Mouse (Mus musculus) cerebellum, adult 9-11 months (tissue): ENCODE measurements at regions not wholly inside any gene's neighbourhood (a gene's known extent, or its start where the extent isn't known, plus 50 kb on each side); places are given as distances from the start of the nearest gene placed in this dataset.
"Not testable (repeated sequence)": the region's sequence is repeated elsewhere in the genome, so short reads cannot be mapped to it uniquely, and the experiment has no call there.

Experiments
- DNase-seq: peaks from one replicate; pipeline ENCODE4 v3.0.0; 2022

DNA sequence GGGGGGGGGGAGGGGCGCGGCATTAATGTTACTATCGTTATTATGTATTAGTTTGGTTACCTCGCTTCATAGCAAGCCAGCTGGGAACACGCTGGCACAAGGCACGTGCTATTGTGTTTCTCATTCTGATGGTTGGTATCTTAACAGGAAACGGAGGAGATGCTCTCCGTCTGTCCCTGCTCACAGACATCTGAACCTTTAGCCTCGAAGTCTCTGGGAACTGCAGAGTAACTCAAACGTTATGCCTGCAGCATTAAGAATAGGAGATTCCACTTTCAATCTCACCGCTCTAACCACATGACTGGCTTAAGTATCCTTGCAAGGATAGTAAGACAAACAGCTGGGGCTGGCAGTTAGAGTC lies 80.0 kb downstream of the Nfkbiz start:
- no peak for DNase-seq

DNA sequence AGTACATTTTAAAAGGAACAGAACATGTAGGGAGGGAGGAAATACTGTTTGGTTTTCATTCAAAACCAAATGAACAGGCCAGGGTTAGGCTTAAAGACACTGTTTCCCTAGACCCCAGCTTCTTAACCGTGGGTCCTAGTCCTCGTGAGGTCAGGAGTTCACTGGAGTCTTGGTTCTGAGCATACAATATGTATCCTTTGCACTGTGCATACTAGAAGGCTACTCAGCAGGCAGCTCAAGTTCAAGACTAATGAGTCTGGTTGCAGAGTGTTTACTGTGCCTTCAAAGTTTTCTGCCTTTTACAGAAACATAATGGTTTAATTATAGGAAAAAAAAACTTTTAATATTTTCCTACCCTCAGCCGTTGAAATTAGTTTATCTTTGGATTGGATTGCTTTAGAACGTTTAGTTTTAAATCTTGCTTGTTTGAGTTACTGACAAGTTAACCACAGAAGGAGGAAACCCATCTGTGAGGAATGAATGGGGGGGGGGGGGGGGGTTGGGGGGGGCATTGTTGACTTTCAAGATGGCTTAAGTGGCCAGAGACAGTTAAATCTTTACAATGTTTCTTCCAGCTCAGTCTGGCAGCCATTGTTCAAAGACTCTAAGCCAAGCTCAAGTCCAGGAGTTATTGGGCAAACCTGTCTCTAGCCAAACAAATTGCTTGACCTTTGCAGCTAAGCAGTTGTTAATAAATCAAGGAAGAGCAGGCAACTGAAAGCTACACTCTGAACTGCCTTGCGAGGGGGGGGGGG lies 80.6 kb downstream of the Nfkbiz start:
- DNase-seq: no peak

DNA sequence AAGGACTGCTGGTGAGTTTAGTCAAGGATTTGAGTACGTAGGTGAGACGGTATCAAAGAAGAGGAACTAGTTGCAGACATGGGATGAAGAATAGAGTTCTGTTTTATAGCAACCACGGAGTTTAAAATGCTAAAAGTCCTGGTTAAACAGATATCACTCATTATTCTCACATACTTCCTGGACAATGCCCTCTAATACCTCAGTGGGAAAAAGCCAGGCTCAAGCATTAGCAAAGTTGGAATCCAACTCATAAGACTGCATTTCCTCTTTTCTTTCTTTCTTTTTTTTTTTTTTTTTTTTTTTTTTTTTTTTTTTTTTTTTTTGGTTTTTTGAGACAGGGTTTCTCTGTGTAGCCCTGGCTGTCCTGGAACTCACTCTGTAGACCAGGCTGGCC lies 81.3 kb downstream of the Nfkbiz start:
- DNase-seq: not testable (repeated sequence)

DNA sequence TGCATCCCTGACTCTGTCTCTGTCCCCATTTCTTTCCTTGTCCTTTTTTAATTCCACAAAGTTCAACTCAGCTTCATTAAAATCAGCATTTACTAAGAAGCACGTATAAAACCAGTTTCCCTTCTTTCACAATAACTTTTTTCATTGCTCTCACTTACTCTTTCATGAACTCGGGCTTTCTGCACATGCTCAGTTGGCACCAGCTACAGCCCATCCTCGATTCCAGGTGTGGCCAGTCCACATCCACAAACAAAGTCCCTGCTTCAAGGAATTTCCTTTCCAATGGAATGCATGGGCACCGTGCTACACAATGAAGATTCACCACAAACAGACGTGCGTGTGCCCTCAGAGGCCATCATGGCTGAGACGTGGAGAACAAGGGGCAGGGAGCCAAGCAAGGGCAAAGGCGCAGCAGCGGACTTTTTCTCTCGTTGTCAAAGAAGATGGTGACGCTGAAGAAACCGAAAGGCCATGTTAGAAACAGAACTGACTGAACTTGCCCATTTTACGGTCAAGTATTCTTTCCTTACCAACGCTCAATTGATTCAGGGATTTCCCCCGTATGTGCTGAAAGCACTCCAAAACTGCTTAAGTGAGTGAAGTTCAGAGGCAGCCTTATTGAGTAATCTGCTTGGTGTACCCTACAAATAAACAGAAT lies 81.8 kb downstream of the Nfkbiz start:
- no peak for DNase-seq

DNA sequence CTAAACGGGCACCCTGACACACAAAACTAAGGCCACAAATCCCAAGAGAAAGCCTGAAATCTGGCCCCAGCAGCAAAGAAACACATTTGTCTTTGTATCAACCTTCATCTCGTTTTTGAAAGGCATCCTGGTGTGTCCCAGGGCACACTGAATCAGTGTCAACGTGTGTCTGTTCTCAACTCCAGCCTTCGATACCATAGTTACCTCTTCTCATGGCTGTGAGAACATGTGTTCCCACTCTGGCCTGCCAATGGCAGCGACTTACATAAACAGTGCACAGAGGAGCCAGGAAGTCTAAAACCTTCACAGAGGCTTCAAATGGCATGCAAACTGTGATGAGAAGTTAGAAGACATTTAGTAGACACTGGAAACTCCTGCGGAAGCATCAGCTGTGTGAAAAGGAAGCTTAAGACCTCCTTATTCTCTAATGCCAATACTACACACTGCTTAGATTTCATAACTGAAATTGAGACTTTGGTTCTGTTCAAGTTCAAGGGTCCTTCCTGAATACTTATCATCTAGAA lies 83.3 kb downstream of the Nfkbiz start:
- no peak for DNase-seq

DNA sequence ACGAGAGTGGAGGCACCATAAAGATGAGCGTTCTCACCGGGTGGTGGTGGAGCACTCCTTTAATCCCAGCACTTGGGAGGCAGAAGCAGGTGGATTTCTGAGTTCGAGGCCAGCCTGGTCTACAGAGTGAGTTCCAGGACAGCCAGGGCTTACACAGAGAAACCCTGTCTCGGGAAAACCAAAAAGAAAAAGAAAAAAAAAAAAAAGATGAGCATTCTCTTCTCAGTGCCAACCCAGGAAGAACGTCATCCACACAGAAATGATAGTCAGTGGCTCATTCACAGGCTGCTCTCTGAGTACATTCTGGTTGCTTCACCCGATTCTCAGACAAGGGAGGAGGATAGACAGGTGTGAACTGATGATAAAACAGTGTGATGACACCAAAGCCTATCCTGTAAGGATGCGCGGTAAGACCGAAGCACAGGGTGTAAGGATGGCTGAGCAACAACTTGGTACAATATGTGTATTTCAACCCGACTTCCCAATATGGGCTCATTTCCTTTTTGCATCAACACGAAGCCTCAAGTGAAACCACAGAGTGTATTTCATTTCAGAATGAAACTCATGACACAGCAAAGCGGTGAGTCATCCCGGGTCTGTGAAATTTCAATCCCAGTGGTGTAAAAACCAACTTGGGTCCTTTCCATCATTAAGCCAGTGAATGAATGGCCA lies 84.5 kb downstream of the Nfkbiz start:
- DNase-seq: no peak

DNA sequence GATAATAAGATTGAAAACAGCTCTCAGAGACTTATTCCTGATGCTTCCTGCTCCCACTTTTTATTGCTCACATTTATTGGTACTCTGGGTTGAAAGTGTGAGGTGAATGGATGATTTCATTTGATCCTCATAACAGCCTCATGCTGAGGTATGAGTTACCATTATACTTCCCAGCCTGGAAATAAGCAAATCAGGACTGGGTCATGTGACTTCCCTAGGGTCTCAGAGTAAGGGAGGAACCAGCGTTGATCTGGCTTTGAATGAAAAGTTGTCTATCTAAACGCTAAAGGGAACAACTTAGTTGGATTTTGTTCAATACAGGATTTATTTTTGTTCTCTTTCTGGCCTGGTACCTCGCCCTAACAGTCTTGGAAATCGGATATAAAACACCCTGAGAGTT lies 85.3 kb downstream of the Nfkbiz start:
- no peak for DNase-seq

DNA sequence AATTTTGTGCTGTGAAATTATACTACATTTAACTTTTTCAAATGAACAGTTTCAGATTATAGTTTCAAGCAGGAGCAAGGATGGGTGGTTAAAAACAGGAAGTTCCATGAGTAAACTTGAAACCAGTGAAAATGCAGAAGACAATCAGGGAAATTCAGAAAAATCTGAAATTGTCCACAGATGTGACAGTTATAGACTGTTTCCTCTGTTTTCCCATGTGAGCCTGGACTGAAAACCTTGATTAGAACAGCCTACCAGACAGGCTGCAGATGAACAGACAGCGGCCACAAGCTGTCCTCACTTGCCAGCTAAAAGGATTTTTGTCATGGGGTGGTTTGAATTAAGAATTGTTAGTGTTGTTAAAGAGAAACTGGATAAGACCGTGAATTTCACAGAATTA lies 91.4 kb downstream of the Nfkbiz start:
- no peak for DNase-seq

DNA sequence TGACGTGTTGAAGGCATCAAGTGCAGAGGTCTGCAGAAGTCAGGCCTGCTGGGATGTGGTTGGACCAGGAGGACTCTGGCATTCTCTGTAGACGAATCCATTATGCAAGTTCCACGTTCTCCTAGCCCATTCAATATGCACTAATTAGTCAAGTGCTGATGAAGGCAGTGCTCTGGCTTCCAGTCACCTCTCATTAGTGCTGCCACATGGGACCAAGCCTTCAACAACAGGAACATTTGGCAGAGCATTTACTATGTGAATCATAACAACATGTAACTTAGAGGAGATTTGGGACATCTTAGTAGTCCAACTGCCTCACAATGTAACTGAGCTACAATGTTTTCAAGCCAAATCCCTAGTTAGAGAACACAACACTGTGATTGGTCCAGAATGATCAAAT lies 92.5 kb downstream of the Nfkbiz start:
- DNase-seq: no peak

DNA sequence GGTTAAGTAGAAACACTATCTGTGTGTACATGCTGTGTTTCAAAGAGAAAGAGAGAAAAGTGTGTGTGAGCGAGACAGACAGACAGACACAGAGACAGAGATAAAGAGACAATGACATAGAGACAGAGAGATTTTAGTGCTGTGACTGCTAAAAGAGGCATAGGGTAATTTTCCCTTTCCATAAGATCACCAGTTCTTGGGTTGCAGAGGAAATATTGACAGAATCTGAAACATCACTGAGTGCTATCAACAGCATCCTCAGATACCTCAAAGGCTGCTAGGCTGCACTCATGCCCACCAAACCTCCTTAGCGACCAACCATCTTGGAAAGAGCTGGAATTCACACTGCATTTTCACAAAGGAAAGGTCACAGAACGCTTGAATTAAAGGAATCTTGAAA lies 93.6 kb downstream of the Nfkbiz start:
- no peak for DNase-seq

DNA sequence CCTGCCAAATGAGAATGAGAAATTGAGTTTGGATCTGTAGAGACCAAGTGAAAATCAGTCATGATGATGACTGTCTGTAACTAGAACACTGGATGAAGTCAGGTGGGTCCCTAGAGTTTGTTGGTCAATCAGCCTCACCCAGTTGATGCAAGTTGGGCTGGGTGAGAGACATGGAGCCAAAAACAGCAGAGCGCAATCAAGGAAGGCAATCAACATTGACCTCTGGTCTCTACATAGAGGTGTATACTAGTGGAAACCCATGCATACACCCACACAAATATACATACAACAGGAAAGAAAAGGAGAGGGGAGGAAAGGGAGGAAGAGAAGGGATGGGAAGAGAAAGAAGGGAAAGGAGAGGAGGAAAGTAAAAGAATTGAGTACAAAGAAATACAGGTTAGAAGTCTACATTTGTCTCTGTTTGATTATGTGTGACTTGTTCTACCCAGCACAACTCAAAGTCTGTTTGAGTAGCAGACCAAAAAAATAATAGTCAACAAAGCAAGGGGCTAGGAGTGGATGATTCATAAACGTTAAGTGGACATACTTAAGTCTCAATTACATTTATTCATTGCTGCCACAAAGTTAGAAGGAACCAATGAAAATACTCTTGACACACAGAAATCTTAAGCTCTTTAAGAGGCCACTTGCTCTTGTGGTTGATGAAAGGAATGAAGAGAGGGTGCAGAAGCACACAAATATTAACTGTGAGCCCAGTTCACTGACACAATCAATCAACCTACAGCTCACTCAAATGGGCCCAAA lies 97.4 kb downstream of the Nfkbiz start:
- DNase-seq: no peak

DNA sequence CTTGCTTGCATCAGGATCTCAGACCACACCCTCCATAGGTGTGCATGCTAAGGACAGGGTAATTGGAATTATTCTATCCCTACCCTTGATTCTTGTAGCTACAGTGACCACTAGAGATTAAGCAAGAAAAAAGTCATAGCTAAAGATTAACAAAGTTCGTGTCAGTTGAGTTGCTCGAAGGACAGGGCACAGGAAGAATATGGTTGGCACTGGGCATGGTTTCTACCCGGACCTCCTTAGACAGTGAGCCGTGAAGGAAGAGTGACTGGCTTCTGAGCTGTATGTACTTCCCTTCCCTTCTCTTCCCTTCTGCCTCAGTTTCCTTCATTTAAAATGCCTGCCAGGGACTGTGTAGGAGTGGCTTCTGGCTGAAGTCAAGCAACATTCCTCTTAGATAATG lies 100.0 kb downstream of the Nfkbiz start:
- DNase-seq: no peak

DNA sequence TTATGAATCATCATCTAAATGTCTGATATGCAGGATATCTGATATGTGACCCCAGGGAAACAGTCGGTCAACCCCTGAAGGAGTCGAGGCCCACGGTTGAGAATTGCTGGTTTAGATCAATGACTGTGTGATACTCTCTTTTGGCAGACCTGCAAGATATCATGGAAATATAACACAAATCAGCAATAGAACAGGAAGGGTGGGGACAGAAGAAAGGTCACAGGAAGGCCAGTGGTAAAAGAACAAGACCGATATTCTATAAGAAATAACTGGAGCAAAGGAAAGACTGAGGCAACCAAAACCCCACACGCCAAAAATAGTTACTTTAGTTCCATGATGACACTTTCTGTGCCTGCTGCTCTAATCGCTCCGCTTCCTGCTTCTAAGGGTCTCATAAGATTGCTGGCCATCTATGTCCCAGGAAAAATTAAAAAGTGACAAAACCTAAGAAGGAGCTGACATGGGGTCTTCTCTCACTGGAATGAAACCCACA lies 103.2 kb downstream of the Nfkbiz start:
- no peak for DNase-seq

DNA sequence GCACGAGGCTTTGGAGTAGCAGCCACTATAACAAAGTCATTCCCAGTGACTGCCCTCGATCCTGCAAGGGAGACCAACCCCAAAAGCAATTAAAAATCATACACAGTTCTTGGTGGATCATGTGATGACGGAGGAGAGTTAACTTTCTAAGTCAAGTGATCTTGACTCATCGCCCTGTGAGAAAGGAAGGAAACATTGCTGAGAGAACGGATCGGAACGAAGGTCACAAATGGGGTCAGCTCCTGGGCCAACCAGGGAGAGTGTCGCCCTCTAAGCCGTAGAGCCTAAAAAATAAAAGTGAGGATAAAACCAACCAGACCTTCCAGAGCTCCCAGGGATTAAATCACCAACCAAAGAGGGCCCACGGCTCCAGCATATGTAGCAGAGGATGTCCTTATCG lies 104.4 kb downstream of the Nfkbiz start:
- DNase-seq: no peak

DNA sequence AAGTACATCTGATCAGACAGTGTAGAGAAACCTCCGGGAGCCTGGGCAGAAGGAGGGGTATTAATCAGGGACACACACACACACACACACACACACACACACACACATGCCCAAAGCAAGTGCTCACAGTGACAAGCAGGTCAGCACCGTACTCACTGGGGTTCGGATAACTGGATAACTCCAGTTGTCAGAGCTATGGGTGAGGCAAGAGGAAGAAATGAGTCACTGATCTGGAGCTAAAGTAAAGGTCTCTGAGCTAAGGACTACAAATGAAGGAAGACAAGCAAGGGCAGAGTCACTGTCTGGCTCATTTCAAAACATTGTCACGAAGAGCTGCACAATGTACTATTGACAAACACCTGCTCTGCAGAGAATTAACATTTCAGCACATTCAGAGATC lies 104.9 kb downstream of the Nfkbiz start:
- DNase-seq: no peak

DNA sequence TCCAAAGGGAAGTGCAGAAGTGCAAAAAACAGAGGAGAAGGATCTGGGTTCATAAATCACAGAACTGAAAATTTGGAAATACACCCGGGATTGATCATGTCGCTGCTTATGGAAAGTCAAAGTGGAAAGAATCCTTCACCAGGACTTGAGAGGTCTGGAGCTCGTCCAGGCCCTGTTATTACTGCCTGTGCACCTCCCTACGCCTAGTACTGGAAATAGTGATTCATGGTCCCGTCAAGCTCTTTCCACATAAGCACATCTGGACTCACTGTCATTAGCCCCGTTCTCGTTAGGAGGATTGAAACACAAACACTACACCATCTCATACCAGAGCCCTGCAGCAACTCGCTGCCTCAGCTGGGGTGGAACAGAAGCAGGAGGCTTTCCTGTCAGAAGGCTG lies 107.7 kb downstream of the Nfkbiz start:
- no peak for DNase-seq

DNA sequence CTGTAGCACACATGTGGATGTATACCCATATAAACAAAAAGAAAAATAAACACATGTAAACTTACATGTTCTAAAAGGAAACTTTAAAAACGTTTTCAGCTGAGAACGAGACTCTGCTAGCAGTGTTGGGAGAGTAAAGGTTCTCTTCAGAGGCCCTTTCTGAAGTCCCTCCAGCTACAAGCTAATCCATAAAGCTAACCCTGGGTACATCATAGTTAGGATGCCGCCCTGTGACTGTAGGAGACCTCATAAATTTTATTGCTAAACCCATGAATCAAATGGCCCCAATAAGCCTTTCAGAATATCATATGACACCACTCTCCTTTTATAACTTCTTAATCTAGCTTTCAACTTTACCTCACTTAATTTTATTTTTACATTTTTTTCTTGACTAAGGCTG lies 112.2 kb downstream of the Nfkbiz start:
- DNase-seq: no peak

DNA sequence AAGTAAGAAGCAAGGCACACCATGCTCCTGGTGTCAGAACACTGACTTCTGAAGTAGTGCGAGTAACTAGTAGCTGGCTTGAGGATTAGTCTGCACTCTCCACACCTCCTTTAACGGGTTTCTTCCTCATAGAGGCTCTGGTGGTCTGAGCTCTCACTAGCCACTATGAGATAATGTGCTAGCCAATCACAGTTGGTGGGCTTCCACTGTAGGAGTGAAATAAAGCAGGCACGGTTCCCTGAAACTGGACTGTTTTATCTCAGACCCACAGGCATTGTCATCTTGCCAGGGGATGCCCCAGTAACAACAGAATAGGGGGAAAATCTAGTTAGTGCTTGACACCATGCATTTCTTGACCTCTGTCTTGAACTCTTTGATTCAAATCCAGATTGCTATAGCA lies 118.3 kb downstream of the Nfkbiz start:
- DNase-seq: no peak

DNA sequence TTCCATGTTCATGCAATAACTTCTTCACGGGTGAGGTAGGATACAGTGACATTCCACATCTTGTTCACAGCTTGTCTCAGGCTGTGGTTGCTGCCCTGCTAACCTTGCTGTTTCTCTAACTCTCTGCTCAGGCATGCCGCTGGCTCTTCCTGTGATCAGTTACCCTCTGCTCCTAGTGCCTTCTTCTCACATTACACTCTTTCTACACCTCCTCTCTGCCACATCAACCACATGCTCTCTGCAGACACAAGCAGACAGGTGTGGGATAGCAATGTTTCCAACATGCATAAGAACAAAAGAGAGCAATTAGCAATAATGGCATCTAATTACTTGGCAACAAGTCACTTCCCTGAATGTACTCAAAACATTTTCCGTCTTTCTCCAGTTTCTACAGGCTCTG lies 128.7 kb downstream of the Nfkbiz start:
- no peak for DNase-seq

DNA sequence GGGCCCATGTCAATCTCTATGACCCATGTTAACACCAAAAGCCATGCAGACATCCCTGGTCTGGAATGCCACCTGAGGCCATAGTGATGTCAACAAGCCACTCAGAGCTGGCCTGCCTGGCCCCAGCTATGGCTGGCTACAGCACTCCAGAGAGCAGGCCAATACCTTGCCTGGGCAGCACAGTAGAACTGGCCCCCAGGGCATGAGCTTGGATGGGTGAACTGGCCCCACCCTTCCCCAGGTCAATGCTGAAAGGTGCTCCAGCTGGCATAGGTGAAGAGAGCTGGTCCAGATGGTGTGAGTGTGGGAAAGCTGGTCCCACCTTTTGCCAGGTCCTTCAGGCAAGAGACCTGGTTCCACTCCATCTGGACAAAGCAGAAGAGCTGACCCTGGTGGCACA lies 132.2 kb downstream of the Nfkbiz start:
- no peak for DNase-seq

DNA sequence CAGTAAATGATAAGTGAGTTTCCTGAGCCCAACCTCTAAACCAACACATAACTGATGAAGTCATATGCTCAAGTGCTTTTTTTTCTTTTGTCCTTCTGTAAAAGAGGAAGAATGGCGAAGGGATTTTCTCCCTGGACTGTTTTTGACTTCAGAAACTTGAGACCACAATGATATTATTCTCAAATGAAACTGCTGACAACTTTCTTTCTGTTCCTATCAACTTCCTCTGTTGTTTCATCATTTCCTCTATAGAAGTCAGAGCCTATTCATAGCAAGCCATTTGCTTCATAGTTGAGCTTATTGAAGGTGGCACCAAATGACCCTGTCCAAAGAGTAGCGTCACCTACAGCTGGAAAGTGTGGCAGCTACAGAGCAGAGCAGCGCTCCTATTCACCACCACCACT lies 140.2 kb downstream of the Nfkbiz start:
- DNase-seq: no peak

DNA sequence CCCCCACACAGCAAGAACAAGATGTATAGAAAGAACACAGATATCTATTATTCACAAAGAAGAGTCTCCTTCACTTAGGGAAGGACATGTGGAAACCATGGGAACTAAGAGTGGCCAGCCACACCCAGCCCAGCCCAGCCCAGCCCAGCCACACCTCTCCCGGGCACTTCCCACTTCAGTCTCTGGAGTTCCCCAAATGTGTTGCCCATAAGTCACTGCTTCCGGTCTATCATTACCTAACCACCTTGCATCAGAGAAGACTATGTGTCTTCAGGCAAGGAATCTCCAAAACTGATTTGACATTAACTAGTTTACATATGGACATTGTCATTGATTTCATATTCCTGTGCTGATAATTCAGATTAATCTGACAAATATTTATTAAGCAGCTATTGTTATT lies 147.6 kb downstream of the Nfkbiz start:
- DNase-seq: no peak

DNA sequence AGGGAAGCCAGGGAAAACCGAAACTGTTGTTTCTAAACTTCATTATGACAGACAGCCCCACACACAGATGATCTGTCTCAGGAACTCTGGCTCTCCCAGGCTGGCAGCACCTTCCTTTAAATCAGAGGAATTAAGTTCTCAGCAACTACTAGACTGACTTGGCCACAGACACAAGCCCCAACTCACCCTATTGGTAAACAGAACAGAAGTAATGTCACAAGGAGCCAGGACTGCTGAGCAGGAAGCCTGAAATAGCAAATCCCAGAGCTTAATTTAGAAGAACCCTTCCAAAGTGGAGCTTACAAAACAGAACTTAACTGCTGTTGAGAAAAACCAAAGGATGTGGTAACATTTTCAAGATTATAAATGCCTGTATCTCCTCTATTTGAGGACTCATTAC lies 174.8 kb downstream of the Nfkbiz start:
- no peak for DNase-seq
